Mouse (Mus musculus): Measurements from ENCODE around the gene Zranb1.

GRCm38 (mm10) chr7:132972079-132972478 lies 41.1 kb downstream of the Zranb1 start:
- no peak for TF ChIP-seq CTCF (conservative IDR thresholded peaks at IDR 0.05 in 1 of 2, IDR thresholded peaks at IDR 0.05 in 1 of 2; ENCODE audit: low read depth in 2 of 2, low read length in 2 of 2)
- TF ChIP-seq EP300 (IDR thresholded peaks at IDR 0.05; ENCODE audit: low read length) = no peak
- no peak for TF ChIP-seq ELF1 (IDR thresholded peaks at IDR 0.05; ENCODE audit: low read depth, low read length)
- TF ChIP-seq MAZ (IDR thresholded peaks at IDR 0.05; ENCODE audit: low read depth, low read length) = no peak
- no peak for TF ChIP-seq POLR2A (IDR thresholded peaks at IDR 0.05; ENCODE audit: low read depth, low read length)
